Mouse (Mus musculus) layer of hippocampus, adult 11-12 months (tissue): Measurements from ENCODE around the gene Scyl1.

Experiments used
- DNase-seq: peaks from one replicate; pipeline ENCODE4 v3.0.0; 2022; ENCODE audit warnings: low spot score

Scyl1 gene

GRCm38 (mm10) chr19:5742241-5742641, 29.0 kb downstream of the Scyl1 start:
- no peak for DNase-seq

GRCm38 (mm10) chr19:5741641-5742240, 29.5 kb downstream of the Scyl1 start:
- DNase-seq: peak; percentile 60

- peak; percentile 40 for DNase-seq
Measured at GRCm38 (mm10) chr19:5740320-5741317, 30.6 kb downstream of the Scyl1 start, which contains the start of gene Ltbp3. TSS of gene Ltbp3 (plus strand) at chr19:5740904.

DNA sequence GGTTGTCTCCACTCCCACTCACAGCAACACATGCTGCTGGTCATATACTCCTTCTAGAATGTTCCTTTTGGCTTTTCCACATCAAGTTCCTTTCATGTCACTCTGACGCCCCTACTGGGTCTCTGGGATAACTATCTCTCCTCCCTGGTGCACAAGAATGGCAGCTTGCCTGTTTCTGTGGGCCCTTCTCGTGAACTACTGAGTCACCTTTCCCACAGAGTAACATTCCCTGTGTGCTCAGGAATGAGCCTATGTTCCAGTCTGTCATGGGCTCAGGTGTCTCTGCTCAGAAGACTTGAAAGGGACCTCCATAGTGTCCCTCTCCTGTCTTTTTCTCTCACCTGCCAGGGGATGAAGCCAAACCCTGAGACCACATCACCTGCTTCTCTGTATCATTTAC, 31.8 kb downstream of the Scyl1 start:
- DNase-seq: no peak

- DNase-seq: no peak
Measured at GRCm38 (mm10) chr19:5734325-5734724, 36.9 kb downstream of the Scyl1 start.

GRCm38 (mm10) chr19:5731264-5731978, 39.8 kb downstream of the Scyl1 start:
- DNase-seq: peak; percentile 95

DNA sequence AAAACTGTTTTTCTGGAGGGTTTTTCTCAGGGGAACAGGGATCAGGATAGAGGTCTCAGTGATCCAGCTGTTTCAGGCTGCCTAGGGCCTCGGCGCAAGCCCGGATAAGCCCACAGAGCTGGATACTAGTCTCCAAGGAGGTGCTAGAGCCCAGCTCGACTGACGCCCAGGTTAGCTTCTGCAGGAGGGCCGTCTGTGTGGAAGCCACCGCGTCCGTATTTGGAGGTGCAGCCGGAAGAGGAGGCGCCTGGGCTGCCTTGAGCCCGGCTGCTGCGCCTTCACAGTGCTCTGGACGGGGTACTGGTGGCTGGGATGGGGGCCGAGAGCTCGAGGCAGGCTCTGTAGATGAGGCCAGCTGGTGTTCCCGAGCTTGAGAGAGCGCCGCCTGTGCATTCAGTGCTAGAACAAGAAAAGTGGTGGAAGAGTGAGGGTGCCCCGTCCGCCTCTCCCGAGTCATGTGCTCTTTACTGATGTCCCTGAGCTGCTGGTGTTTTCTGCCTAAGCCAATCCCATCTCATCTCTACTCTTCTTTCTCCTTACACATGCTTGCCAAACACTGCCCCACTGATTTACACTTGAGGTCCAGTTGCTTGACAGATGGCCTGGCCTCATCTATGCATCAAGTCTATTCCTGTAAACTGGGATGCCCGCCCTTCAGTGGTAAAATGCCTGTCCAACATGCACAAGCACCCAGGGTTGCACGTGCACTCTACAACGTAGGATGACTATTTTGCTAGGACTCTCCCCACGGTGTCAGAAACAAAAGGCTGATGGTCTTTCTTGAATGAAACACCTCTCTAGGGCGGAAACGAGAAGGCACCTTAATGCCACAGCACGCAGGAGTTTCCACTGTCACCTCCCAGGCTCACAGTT, 40.7 kb downstream of the Scyl1 start:
- DNase-seq: no peak

- peak; percentile 85 for DNase-seq
Measured at GRCm38 (mm10) chr19:5729444-5729815, 41.8 kb downstream of the Scyl1 start, which contains the start of gene Fam89b. TSS of gene Fam89b (minus strand) at chr19:5729653.

GRCm38 (mm10) chr19:5728631-5729443, 42.4 kb downstream of the Scyl1 start:
- DNase-seq: peak; percentile 64

DNA sequence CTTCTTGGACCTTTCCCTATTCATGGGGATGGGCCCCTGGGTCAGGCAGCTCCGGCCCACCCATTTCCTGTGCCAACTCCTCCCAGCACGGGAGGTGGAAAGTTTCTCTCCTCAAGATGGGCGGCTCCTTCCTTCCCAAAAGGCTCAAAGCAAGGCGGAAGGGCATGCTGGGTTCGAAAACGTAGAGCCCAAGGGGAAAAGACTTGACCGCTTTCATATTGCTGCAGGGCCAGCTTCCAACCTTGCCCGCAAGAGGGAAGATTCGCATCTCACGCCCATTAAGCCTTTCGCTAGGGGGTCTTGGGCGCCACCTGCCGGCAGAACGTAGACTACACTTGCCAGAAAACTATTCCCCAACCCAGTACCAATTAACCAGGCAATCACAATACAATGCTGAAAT, 43.5 kb downstream of the Scyl1 start:
- DNase-seq: peak; percentile 90

- no peak for DNase-seq
Measured at GRCm38 (mm10) chr19:5726961-5727578, 44.1 kb downstream of the Scyl1 start.

- DNase-seq: no peak
Measured at GRCm38 (mm10) chr19:5725767-5726515, 45.3 kb downstream of the Scyl1 start, which contains the start of gene Ehbp1l1. TSS of gene Ehbp1l1 (minus strand) at chr19:5726317.

- DNase-seq: no peak
Measured at GRCm38 (mm10) chr19:5725029-5725707, 46.1 kb downstream of the Scyl1 start.

DNA sequence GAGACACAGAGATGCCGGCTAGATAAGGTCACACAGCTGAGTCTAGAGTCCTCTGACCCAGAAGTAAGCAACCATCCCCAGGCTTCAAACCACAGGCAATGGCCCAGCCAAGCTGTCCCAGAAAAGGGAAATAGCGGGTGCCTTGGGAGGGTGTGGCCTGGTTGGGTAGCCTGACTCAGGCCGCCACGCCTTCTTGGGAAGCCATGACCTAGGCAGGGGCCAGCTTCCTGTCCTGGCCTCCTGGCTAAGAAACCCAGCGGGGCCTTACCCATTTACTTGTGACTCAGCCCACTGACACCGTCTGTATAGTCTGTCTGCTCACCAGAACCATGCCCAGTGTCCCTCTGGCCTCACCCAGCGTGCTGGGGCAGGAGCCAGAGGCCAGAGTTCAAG, 46.7 kb downstream of the Scyl1 start:
- peak; percentile 54 for DNase-seq

- DNase-seq: no peak
Measured at GRCm38 (mm10) chr19:5723934-5724548, 47.2 kb downstream of the Scyl1 start.

- no peak for DNase-seq
Measured at GRCm38 (mm10) chr19:5722848-5723425, 48.3 kb downstream of the Scyl1 start.

DNA sequence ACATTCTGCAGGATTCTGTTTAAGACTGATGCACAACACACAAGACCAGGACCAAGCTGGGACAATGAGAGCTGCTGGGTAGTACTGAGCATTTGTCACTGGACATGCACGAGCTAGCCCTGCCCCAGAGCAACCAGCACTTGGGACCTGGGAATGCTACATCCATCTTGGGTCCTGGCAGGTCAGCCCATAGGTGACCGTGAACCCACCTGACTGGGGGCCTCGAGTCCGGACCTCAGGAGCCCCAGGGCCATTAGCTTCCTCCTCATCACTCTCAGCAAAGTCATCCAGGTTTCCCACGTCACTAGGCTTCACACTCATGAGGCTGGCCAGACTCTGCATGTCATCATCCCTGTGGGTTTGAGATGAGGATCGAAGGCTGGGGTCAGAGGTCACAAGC, 50.0 kb downstream of the Scyl1 start:
- no peak for DNase-seq

DNA sequence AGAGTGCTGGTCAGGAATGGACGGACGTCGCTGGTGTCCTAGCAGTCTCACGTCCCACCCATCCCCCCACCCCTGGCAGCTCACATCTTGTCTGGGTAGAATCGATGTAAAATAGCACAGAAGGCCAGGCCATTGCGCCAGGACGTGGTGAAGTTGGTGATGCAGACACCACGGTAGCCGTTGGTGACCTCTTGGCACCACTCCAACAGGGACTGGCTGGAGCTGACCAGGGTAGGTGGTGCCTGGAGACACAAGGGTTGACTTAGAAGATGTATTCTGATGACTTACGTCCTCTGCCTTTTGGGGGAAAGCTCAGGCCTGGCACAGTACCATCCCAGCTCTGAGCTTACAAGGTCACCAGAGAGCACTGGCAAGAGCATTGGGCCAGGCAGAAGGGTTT, 54.3 kb downstream of the Scyl1 start:
- no peak for DNase-seq
